In genomic region chr4:56702234-56702633, GRCm38 (mm10) we compare ENCODE assay signal across 14 mouse cellular contexts. TPM values are rescaled to one million over a fixed set of nuclear protein-coding genes. Genes with fewer than 3 reads are reported as not detected.
DNase-seq lines count a peak whose midpoint lies in the region; ATAC-seq and TF ChIP-seq lines count a peak whose summit lies in the region.
"Had no signal": no experiment of that assay in that cellular context is flagged by ENCODE, and none has a peak within 500 bp of the region (broad histone marks: within the 10 kb centered on the region; RNA-seq: fewer than 3 reads in every experiment).

No protein-coding gene starts in this region.

- peak overlapping the region; percentile 14 for H3K4me2 ChIP-seq in kidney, embryonic 16.5 days (replicated peaks; ENCODE audit: low read depth, low read length)
- peak overlapping the region; percentile 10; the same call in 1 of the 2 replicates for H3K4me2 ChIP-seq in embryonic facial prominence, embryonic 14.5 days (ENCODE audit: low read depth, low read length)
- peak overlapping the region; percentile 24 for H3K4me2 ChIP-seq in neural tube, embryonic 11.5 days (ENCODE audit: low read depth)

- H3K4me1 ChIP-seq in kidney, embryonic 16.5 days (ENCODE audit: insufficient read depth, low read length): peaks cover 7% of the 10 kb centered on the region; the same call in 1 of the 2 replicates
- H3K4me1 ChIP-seq in kidney, adult 2 months (ENCODE audit: control insufficient read depth, insufficient read depth, low read length): no peaks in the 10 kb centered on the region
- peaks cover 12% of the 10 kb centered on the region for H3K4me1 ChIP-seq in embryonic facial prominence, embryonic 14.5 days (ENCODE audit: control insufficient read depth, insufficient read depth, low read length)
- peaks cover 6% of the 10 kb centered on the region; the same call in 1 of the 2 replicates for H3K4me1 ChIP-seq in neural tube, embryonic 11.5 days (ENCODE audit: control insufficient read depth, insufficient read depth, low read length)

- no peak overlapping the region for H3K27ac ChIP-seq in kidney, embryonic 16.5 days (ENCODE audit: low read length)
- H3K27ac ChIP-seq in kidney, adult 2 months (ENCODE audit: insufficient read depth, low read depth, low read length): no peak overlapping the region
- H3K27ac ChIP-seq in embryonic facial prominence, embryonic 14.5 days (replicated peaks; ENCODE audit: low read depth, low read length): no peak overlapping the region
- H3K27ac ChIP-seq in neural tube, embryonic 11.5 days (ENCODE audit: low read depth, low read length): no peak overlapping the region
- H3K27ac ChIP-seq: layer of hippocampus, adult 2 months had no signal

- H3K9ac ChIP-seq in kidney, embryonic 16.5 days (replicated peaks; ENCODE audit: low read length): no peak overlapping the region
- no peak overlapping the region for H3K9ac ChIP-seq in embryonic facial prominence, embryonic 14.5 days (ENCODE audit: low read depth, low read length)
- H3K9ac ChIP-seq in neural tube, embryonic 11.5 days (ENCODE audit: low read length): peak overlapping the region; percentile 32; the same call in 1 of the 2 replicates

- WGBS in kidney, embryonic 16.5 days: 8% methylated on average over 10 of the region's 10 CpGs
- WGBS in kidney, adult 2 months: 11% methylated on average over 10 of the region's 10 CpGs
- WGBS in embryonic facial prominence, embryonic 14.5 days: 10% methylated on average over 10 of the region's 10 CpGs
- WGBS in neural tube, embryonic 11.5 days: 9% methylated on average over 10 of the region's 10 CpGs

- H3K4me3 ChIP-seq in kidney, embryonic 16.5 days (ENCODE audit: low read length): peak overlapping the region; percentile 0; the same call in 1 of the 2 replicates
- no peak overlapping the region for H3K4me3 ChIP-seq in kidney, adult 2 months (ENCODE audit: insufficient read depth, low read depth, low read length)
- peak overlapping the region; percentile 7; the same call in 1 of the 2 replicates for H3K4me3 ChIP-seq in embryonic facial prominence, embryonic 14.5 days (ENCODE audit: low read depth, low read length)
- no peak overlapping the region; the same call in 1 of the 2 replicates for H3K4me3 ChIP-seq in neural tube, embryonic 11.5 days (ENCODE audit: low read depth, low read length)
- H3K4me3 ChIP-seq: layer of hippocampus, adult 2 months had no signal

- no peak for DNase-seq in kidney, adult 2 months
- peak; percentile 30 for DNase-seq in R1 (ENCODE audit: low read depth, low spot score)
- DNase-seq in embryonic facial prominence, embryonic 14.5 days (ENCODE audit: low spot score): no peak
- DNase-seq in neural tube, embryonic 11.5 days (ENCODE audit: low spot score): peak; percentile 48
- DNase-seq in adrenal gland, postnatal 36 days: no peak
- DNase-seq in adrenal gland, adult 8-10 months: no peak
- no peak for DNase-seq in thymus, postnatal 25 days
- DNase-seq: adrenal gland, postnatal 10 days; cerebellum, postnatal 10 days; thymus, postnatal 14 days had no signal

- no peaks in the 10 kb centered on the region for H3K27me3 ChIP-seq in kidney, embryonic 16.5 days (ENCODE audit: insufficient read depth, low read length)
- H3K27me3 ChIP-seq in kidney, adult 2 months (replicated peaks; ENCODE audit: control insufficient read depth, insufficient read depth, low read length): no peaks in the 10 kb centered on the region
- no peaks in the 10 kb centered on the region for H3K27me3 ChIP-seq in embryonic facial prominence, embryonic 14.5 days (replicated peaks; ENCODE audit: control insufficient read depth, insufficient read depth, low read length)
- H3K27me3 ChIP-seq in neural tube, embryonic 11.5 days (ENCODE audit: control insufficient read depth, insufficient read depth, low read length): no peaks in the 10 kb centered on the region

- no peak for TF ChIP-seq CTCF in kidney, adult 2 months (conservative IDR thresholded peaks at IDR 0.05; ENCODE audit: insufficient read depth, insufficient read length, low read depth, low read length)

- ATAC-seq in kidney, embryonic 16.5 days (ENCODE audit: low FRiP score, low TSS enrichment): no peak
- no peak for ATAC-seq in embryonic facial prominence, embryonic 14.5 days (ENCODE audit: low read depth)
- ATAC-seq in neural tube, embryonic 11.5 days (ENCODE audit: insufficient read depth, low FRiP score, low TSS enrichment): no peak

- no peak for TF ChIP-seq POLR2A in kidney, adult 2 months (IDR thresholded peaks at IDR 0.05; ENCODE audit: low read depth, low read length)

- no peaks in the 10 kb centered on the region for H3K36me3 ChIP-seq in kidney, embryonic 16.5 days (ENCODE audit: insufficient read depth, low read length)
- H3K36me3 ChIP-seq in kidney, adult 2 months (ENCODE audit: control insufficient read depth, insufficient read depth, low read length): no peaks in the 10 kb centered on the region
- no peaks in the 10 kb centered on the region for H3K36me3 ChIP-seq in embryonic facial prominence, embryonic 14.5 days (ENCODE audit: control insufficient read depth, insufficient read depth, low read length)
- no peaks in the 10 kb centered on the region for H3K36me3 ChIP-seq in neural tube, embryonic 11.5 days (ENCODE audit: control insufficient read depth, insufficient read depth, low read length)

- no peaks in the 10 kb centered on the region for H3K9me3 ChIP-seq in kidney, embryonic 16.5 days (ENCODE audit: low read length)
- no peaks in the 10 kb centered on the region for H3K9me3 ChIP-seq in embryonic facial prominence, embryonic 14.5 days (ENCODE audit: control insufficient read depth, low read length)
- no peaks in the 10 kb centered on the region for H3K9me3 ChIP-seq in neural tube, embryonic 11.5 days (ENCODE audit: control insufficient read depth, low read length)

RNA-seq across cellular contexts. Expression of gene Gm26657, which starts 37.6 kb away (rescaled TPM):
- polyA plus RNA-seq in kidney, embryonic 16.5 days (2015; fragmentation: Nextera tagmentation; extraction: Ambion mirVana): not detected in 2 replicates
- polyA plus RNA-seq in kidney, adult 2 months (2012; rRNA removed): not detected in 2 replicates
- polyA plus RNA-seq in embryonic facial prominence, embryonic 14.5 days (2014; fragmentation: Nextera tagmentation; extraction: Ambion mirVana): not detected in 2 replicates
- not detected in 2 replicates for polyA plus RNA-seq in neural tube, embryonic 11.5 days (2014; fragmentation: Nextera tagmentation; extraction: Ambion mirVana)
- not detected for total RNA-seq in adrenal gland, postnatal 36 days (2021)
- not detected for total RNA-seq in adrenal gland, adult 8-10 months (2022)
- total RNA-seq: adrenal gland, postnatal 10 days; hematopoietic stem cell, adult 5-6 weeks; layer of hippocampus, adult 2 months; liver, adult 2 months had no signal
- polyA plus RNA-seq: liver, adult 2 months had no signal

RNA-seq across cellular contexts. Expression of gene Actl7b, which starts 39.0 kb away (rescaled TPM):
- not detected in 2 replicates for polyA plus RNA-seq in kidney, embryonic 16.5 days (2015; fragmentation: Nextera tagmentation; extraction: Ambion mirVana)
- polyA plus RNA-seq in kidney, adult 2 months (2012; rRNA removed): 0.25 and 0.57 TPM in 2 replicates
- polyA plus RNA-seq in embryonic facial prominence, embryonic 14.5 days (2014; fragmentation: Nextera tagmentation; extraction: Ambion mirVana): not detected in 2 replicates
- polyA plus RNA-seq in neural tube, embryonic 11.5 days (2014; fragmentation: Nextera tagmentation; extraction: Ambion mirVana): not detected in 2 replicates
- total RNA-seq in adrenal gland, postnatal 36 days (2021): under 1 TPM in 1 of 2 experiments, not detected in 1; 0.20 TPM
- under 1 TPM in 1 of 4 experiments, not detected in 3; 0.24 TPM for total RNA-seq in adrenal gland, adult 8-10 months (2022)
- total RNA-seq: adrenal gland, postnatal 10 days; liver, adult 2 months had no signal
- polyA plus RNA-seq: liver, adult 2 months had no signal

RNA-seq across cellular contexts. Expression of gene Actl7a, which starts 41.0 kb away (rescaled TPM):
- polyA plus RNA-seq in kidney, embryonic 16.5 days (2015; fragmentation: Nextera tagmentation; extraction: Ambion mirVana): not detected in 2 replicates
- 0.07 and 0.16 TPM in 2 replicates for polyA plus RNA-seq in kidney, adult 2 months (2012; rRNA removed)
- not detected in 2 replicates for polyA plus RNA-seq in embryonic facial prominence, embryonic 14.5 days (2014; fragmentation: Nextera tagmentation; extraction: Ambion mirVana)
- not detected in 2 replicates for polyA plus RNA-seq in neural tube, embryonic 11.5 days (2014; fragmentation: Nextera tagmentation; extraction: Ambion mirVana)
- total RNA-seq in adrenal gland, postnatal 36 days (2021): not detected
- total RNA-seq in adrenal gland, adult 8-10 months (2022): not detected
- total RNA-seq: adrenal gland, postnatal 10 days; hematopoietic stem cell, adult 5-6 weeks; layer of hippocampus, adult 2 months; liver, adult 2 months had no signal
- polyA plus RNA-seq: liver, adult 2 months had no signal

Comparison
In these comparisons a context has a peak if more than half of its experiments do, and no peak if none do; other contexts are left out.
1. H3K4me3 ChIP-seq: peak in kidney, embryonic 16.5 days (single experiment) and embryonic facial prominence, embryonic 14.5 days (single experiment); none in kidney, adult 2 months (single experiment) and neural tube, embryonic 11.5 days (single experiment).
2. DNase-seq: peak in R1 (single experiment) and neural tube, embryonic 11.5 days (single experiment); none in kidney, adult 2 months (single experiment), embryonic facial prominence, embryonic 14.5 days (single experiment), adrenal gland, postnatal 36 days (0 of 2), adrenal gland, adult 8-10 months (single experiment) and thymus, postnatal 25 days (single experiment).
3. Peak in every context shown above with its lines, with median percentiles within 50 percentile points of each other: H3K4me2 ChIP-seq.